Mouse (Mus musculus): Measurements from ENCODE around the gene Prdm1. TPM values are rescaled to one million over a fixed set of nuclear protein-coding genes. Genes with fewer than 3 reads are reported as not detected.
A peak's percentile ranks its signal among the peaks of the same experiment; 100 is the strongest.

Gene Prdm1
- polyA plus RNA-seq, 1 experiment from 2014 or later, result 26.3 TPM

- peak overlapping the region; percentile 53 for H3K4me3 ChIP-seq (ENCODE audit: low read depth, low read length)
- H3K9ac ChIP-seq (ENCODE audit: low read length), result peak overlapping the region; percentile 35; the same call in 1 of the 2 replicates
- H3K9me3 ChIP-seq (ENCODE audit: control insufficient read depth, low read length), result no peaks in the 10 kb centered on the region
- no peaks in the 10 kb centered on the region; the same call in 1 of the 2 replicates for H3K4me1 ChIP-seq (replicated peaks; ENCODE audit: control insufficient read depth, insufficient read depth, low read length)
- peak overlapping the region; percentile 75 for H3K4me2 ChIP-seq (ENCODE audit: low read length)
- no peak overlapping the region for H3K27ac ChIP-seq (ENCODE audit: low read depth)
- WGBS, result 9% methylated on average over 5 of the region's 5 CpGs
- H3K27me3 ChIP-seq (replicated peaks; ENCODE audit: control insufficient read depth, insufficient read depth, low read length), result peaks cover 32% of the 10 kb centered on the region
- no peaks in the 10 kb centered on the region for H3K36me3 ChIP-seq (ENCODE audit: control insufficient read depth, insufficient read depth, low read length)
- DNase-seq (ENCODE audit: low spot score), result no peak
- ATAC-seq (replicated peaks; ENCODE audit: low FRiP score, low TSS enrichment, low read depth), result no peak
These were observed 1.7 kb upstream of the Prdm1 start for GRCm38 (mm10) chr10:44530067-44530360.

- DNase-seq (ENCODE audit: low spot score) (peak; percentile 89), ATAC-seq (replicated peaks; ENCODE audit: low FRiP score, low TSS enrichment, low read depth) (peak; percentile 96)
- H3K4me3 ChIP-seq (ENCODE audit: low read depth, low read length), result peak overlapping the region; percentile 53
- H3K9ac ChIP-seq (ENCODE audit: low read length), result peak overlapping the region; percentile 43
- peaks cover 32% of the 10 kb centered on the region for H3K27me3 ChIP-seq (replicated peaks; ENCODE audit: control insufficient read depth, insufficient read depth, low read length)
- H3K9me3 ChIP-seq (ENCODE audit: control insufficient read depth, low read length), result no peaks in the 10 kb centered on the region
- WGBS, result under 1% methylated on average over 42 of the region's 42 CpGs
- no peaks in the 10 kb centered on the region; the same call in 1 of the 2 replicates for H3K4me1 ChIP-seq (replicated peaks; ENCODE audit: control insufficient read depth, insufficient read depth, low read length)
- peak overlapping the region; percentile 73 for H3K27ac ChIP-seq (ENCODE audit: low read depth)
- H3K4me2 ChIP-seq (ENCODE audit: low read length), result peak overlapping the region; percentile 75
- H3K36me3 ChIP-seq (ENCODE audit: control insufficient read depth, insufficient read depth, low read length), result no peaks in the 10 kb centered on the region
These were observed 1.1 kb upstream of the Prdm1 start for GRCm38 (mm10) chr10:44529218-44530066.

GRCm38 (mm10) chr10:44527651-44528050, 650 bp downstream of the Prdm1 start:
- Histone ChIP-seq H3K9ac (ENCODE audit: low read length) (peak overlapping the region; percentile 43), H3K4me1 (replicated peaks; ENCODE audit: control insufficient read depth, insufficient read depth, low read length) (no peaks in the 10 kb centered on the region; the same call in 1 of the 2 replicates), H3K27me3 (replicated peaks; ENCODE audit: control insufficient read depth, insufficient read depth, low read length) (peaks cover 35% of the 10 kb centered on the region), H3K9me3 (ENCODE audit: control insufficient read depth, low read length) (no peaks in the 10 kb centered on the region), H3K27ac (ENCODE audit: low read depth) (peak overlapping the region; percentile 73; the same call in 1 of the 2 replicates), H3K36me3 (ENCODE audit: control insufficient read depth, insufficient read depth, low read length) (no peaks in the 10 kb centered on the region), H3K4me3 (ENCODE audit: low read depth, low read length) (peak overlapping the region; percentile 53), H3K4me2 (ENCODE audit: low read length) (peak overlapping the region; percentile 75)
- peak; percentile 71 for DNase-seq (ENCODE audit: low spot score)
- no peak; the same call in 1 of the 2 replicates for ATAC-seq (replicated peaks; ENCODE audit: low FRiP score, low TSS enrichment, low read depth)
- WGBS, result 2% methylated on average over 16 of the region's 16 CpGs

- peak; percentile 25; the same call in 1 of the 2 replicates for ATAC-seq (replicated peaks; ENCODE audit: low FRiP score, low TSS enrichment, low read depth)
- Histone ChIP-seq H3K27me3 (replicated peaks; ENCODE audit: control insufficient read depth, insufficient read depth, low read length) (peaks cover 35% of the 10 kb centered on the region), H3K27ac (ENCODE audit: low read depth) (peak overlapping the region; percentile 73)
These were observed 1.3 kb downstream of the Prdm1 start for GRCm38 (mm10) chr10:44526751-44527591.

DNA sequence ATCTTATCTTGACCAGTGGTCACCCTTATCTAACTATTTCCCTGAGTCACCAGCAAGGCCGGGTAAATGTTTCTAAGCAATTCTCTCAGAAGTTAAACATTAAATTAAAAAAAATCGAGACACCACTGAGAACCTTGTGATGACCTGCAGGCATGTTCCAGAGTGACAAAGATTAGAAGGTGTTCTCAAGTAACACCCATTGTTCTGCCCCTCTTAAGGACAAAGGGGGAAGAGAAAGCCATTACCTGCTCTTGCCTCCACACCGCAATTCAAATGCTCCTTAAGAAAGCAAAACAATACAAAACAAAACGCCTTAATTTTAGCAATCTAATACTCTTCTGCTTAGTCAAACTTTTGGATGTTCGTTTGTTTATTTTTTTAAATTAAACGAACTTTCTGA, 8.1 kb downstream of the Prdm1 start:
- no peaks in the 10 kb centered on the region for H3K36me3 ChIP-seq (ENCODE audit: control insufficient read depth, insufficient read depth, low read length)
- H3K27ac ChIP-seq (ENCODE audit: low read depth), result no peak overlapping the region
- DNase-seq (ENCODE audit: low spot score) (peak; percentile 47), ATAC-seq (replicated peaks; ENCODE audit: low FRiP score, low TSS enrichment, low read depth) (no peak)
- H3K4me1 ChIP-seq (replicated peaks; ENCODE audit: control insufficient read depth, insufficient read depth, low read length), result no peaks in the 10 kb centered on the region
- peaks cover 3% of the 10 kb centered on the region; the same call in 1 of the 2 replicates for H3K27me3 ChIP-seq (replicated peaks; ENCODE audit: control insufficient read depth, insufficient read depth, low read length)
- 41% methylated on average over 6 of the region's 6 CpGs for WGBS
- H3K4me2 ChIP-seq (ENCODE audit: low read length), result no peak overlapping the region
- no peak overlapping the region for H3K9ac ChIP-seq (ENCODE audit: low read length)
- no peaks in the 10 kb centered on the region for H3K9me3 ChIP-seq (ENCODE audit: control insufficient read depth, low read length)
- no peak overlapping the region for H3K4me3 ChIP-seq (ENCODE audit: low read depth, low read length)

More at GRCm38 (mm10) chr10:44526751-44527591, 1.3 kb downstream of the Prdm1 start:
- WGBS, result 3% methylated on average over 31 of the region's 31 CpGs
- Histone ChIP-seq H3K9ac (ENCODE audit: low read length) (peak overlapping the region; percentile 43), H3K4me2 (ENCODE audit: low read length) (peak overlapping the region; percentile 75), H3K36me3 (ENCODE audit: control insufficient read depth, insufficient read depth, low read length) (no peaks in the 10 kb centered on the region), H3K4me1 (replicated peaks; ENCODE audit: control insufficient read depth, insufficient read depth, low read length) (no peaks in the 10 kb centered on the region; the same call in 1 of the 2 replicates), H3K4me3 (ENCODE audit: low read depth, low read length) (peak overlapping the region; percentile 53), H3K9me3 (ENCODE audit: control insufficient read depth, low read length) (no peaks in the 10 kb centered on the region)
- DNase-seq (ENCODE audit: low spot score), result peak; percentile 84

DNA sequence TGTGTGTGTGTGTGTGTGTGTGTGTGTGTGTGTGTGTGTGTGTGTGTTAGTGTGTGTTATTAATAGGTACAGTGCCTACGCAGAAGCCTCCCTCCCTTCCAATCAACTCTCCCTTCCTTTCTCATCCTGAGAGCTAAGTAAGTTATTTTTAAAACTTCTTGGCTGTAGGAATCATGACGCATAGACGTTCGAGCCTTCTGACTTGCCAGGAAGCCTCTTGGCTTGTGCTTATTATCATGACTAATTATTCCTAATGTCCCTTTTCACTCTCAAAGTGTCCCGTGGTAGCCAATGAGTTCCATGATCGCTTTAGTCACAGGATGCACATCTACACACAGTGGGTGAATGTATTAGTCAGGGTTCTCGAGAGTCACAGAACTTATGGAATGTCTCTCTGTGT, 9.7 kb downstream of the Prdm1 start:
- H3K27me3 ChIP-seq (replicated peaks; ENCODE audit: control insufficient read depth, insufficient read depth, low read length), result no peaks in the 10 kb centered on the region
- WGBS, result 78% methylated on average over 7 of the region's 7 CpGs
- H3K4me1 ChIP-seq (replicated peaks; ENCODE audit: control insufficient read depth, insufficient read depth, low read length), result no peaks in the 10 kb centered on the region
- ATAC-seq (replicated peaks; ENCODE audit: low FRiP score, low TSS enrichment, low read depth), result no peak
- DNase-seq (ENCODE audit: low spot score), result peak; percentile 13
- no peaks in the 10 kb centered on the region for H3K9me3 ChIP-seq (ENCODE audit: control insufficient read depth, low read length)
- no peak overlapping the region for H3K4me3 ChIP-seq (ENCODE audit: low read depth, low read length)
- no peaks in the 10 kb centered on the region for H3K36me3 ChIP-seq (ENCODE audit: control insufficient read depth, insufficient read depth, low read length)
- no peak overlapping the region for H3K27ac ChIP-seq (ENCODE audit: low read depth)
- H3K4me2 ChIP-seq (ENCODE audit: low read length), result no peak overlapping the region
- no peak overlapping the region for H3K9ac ChIP-seq (ENCODE audit: low read length)

GRCm38 (mm10) chr10:44513108-44513507, 15.2 kb downstream of the Prdm1 start:
- no peaks in the 10 kb centered on the region for H3K9me3 ChIP-seq (ENCODE audit: control insufficient read depth, low read length)
- H3K4me1 ChIP-seq (replicated peaks; ENCODE audit: control insufficient read depth, insufficient read depth, low read length), result no peaks in the 10 kb centered on the region
- WGBS, result 84% methylated on average over 5 of the region's 5 CpGs

DNA sequence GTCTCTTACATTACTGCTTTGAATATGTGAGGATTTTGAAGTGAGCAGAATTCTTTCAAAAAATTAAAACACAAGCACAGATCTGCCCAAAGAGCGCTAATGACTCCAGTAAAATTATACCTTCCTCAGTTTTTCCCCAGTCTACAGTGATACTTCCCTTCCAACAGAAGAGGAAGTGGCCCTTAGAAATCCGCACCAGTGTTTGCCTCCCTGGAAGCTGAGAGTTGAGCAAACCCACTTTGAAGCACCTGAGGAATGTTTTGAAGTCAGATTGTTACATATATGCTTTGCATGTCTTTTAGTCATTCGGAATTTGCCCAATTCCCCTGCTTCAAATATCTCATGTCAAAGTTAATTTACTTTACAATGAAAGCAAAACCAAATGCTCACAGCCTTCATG, 17.3 kb downstream of the Prdm1 start:
- Histone ChIP-seq H3K4me3 (ENCODE audit: low read depth, low read length) (no peak overlapping the region), H3K36me3 (ENCODE audit: control insufficient read depth, insufficient read depth, low read length) (no peaks in the 10 kb centered on the region), H3K4me2 (ENCODE audit: low read length) (no peak overlapping the region), H3K9me3 (ENCODE audit: control insufficient read depth, low read length) (no peaks in the 10 kb centered on the region), H3K4me1 (replicated peaks; ENCODE audit: control insufficient read depth, insufficient read depth, low read length) (no peaks in the 10 kb centered on the region), H3K9ac (ENCODE audit: low read length) (no peak overlapping the region), H3K27ac (ENCODE audit: low read depth) (no peak overlapping the region), H3K27me3 (replicated peaks; ENCODE audit: control insufficient read depth, insufficient read depth, low read length) (no peaks in the 10 kb centered on the region)
- ATAC-seq (replicated peaks; ENCODE audit: low FRiP score, low TSS enrichment, low read depth), result no peak
- WGBS, result 77% methylated on average over 3 of the region's 3 CpGs
- DNase-seq (ENCODE audit: low spot score), result no peak

More at GRCm38 (mm10) chr10:44513108-44513507, 15.2 kb downstream of the Prdm1 start:
- no peak overlapping the region for H3K4me3 ChIP-seq (ENCODE audit: low read depth, low read length)
- no peaks in the 10 kb centered on the region for H3K27me3 ChIP-seq (replicated peaks; ENCODE audit: control insufficient read depth, insufficient read depth, low read length)
- no peak overlapping the region for H3K4me2 ChIP-seq (ENCODE audit: low read length)
- no peak overlapping the region for H3K9ac ChIP-seq (ENCODE audit: low read length)
- ATAC-seq (replicated peaks; ENCODE audit: low FRiP score, low TSS enrichment, low read depth) (no peak), DNase-seq (ENCODE audit: low spot score) (no peak)
- no peak overlapping the region for H3K27ac ChIP-seq (ENCODE audit: low read depth)
- no peaks in the 10 kb centered on the region for H3K36me3 ChIP-seq (ENCODE audit: control insufficient read depth, insufficient read depth, low read length)

Data from intestine, embryonic 14.5 days (tissue).